Mouse (Mus musculus) C2C12 (cell line): ENCODE data around the gene Fam110c. TPM values are rescaled to one million over a fixed set of nuclear protein-coding genes. Genes with fewer than 3 reads are reported as not detected.

Source experiments
- H3K27me3 ChIP-seq: one replicate; pipeline ENCODE4 v1.6.1; 2011; ENCODE audit not compliant: control insufficient read depth, insufficient read depth, insufficient read length
- H3K36me3 ChIP-seq: one replicate; pipeline ENCODE4 v1.6.1; 2011; ENCODE audit not compliant: control insufficient read depth, insufficient read depth
- H3K4me3 ChIP-seq: one replicate; pipeline ENCODE4 v1.5.1; 2011; ENCODE audit warnings: mild to moderate bottlenecking, control low read depth; ENCODE audit not compliant: poor library complexity, insufficient read depth, severe bottlenecking
- H3K79me2 ChIP-seq: one replicate; pipeline ENCODE4 v1.6.1; 2011; ENCODE audit not compliant: control insufficient read depth, insufficient read depth
- H3K79me3 ChIP-seq: one replicate; pipeline ENCODE4 v1.6.1; 2011; ENCODE audit warnings: low read depth, control low read depth
- H3ac ChIP-seq: one replicate; pipeline ENCODE3; 2011; ENCODE audit warnings: low read depth; ENCODE audit not compliant: control insufficient read depth, insufficient read length
- CEBPB ChIP-seq: IDR thresholded peaks from one replicate; pipeline ENCODE4 v1.6.1; 2011; ENCODE audit warnings: low read depth, mild to moderate bottlenecking, control low read depth, moderate library complexity
- CTCF ChIP-seq: IDR thresholded peaks from one replicate; pipeline ENCODE4 v1.5.1; 2011; ENCODE audit not compliant: control insufficient read depth, insufficient read depth, insufficient read length
- FOSL1 ChIP-seq: IDR thresholded peaks from one replicate; pipeline ENCODE4 v1.8.0; 2011; ENCODE audit warnings: mild to moderate bottlenecking, low read length; ENCODE audit not compliant: poor library complexity, insufficient read depth, severe bottlenecking
- MAX ChIP-seq: IDR thresholded peaks from one replicate; pipeline ENCODE4 v1.6.1; 2011; ENCODE audit warnings: mild to moderate bottlenecking, control low read depth
- MYOD1 ChIP-seq: IDR thresholded peaks from one replicate; pipeline ENCODE4 v1.6.1; 2011; ENCODE audit warnings: low read depth; ENCODE audit not compliant: control insufficient read depth, insufficient read length
- MYOG ChIP-seq: IDR thresholded peaks from one replicate; pipeline ENCODE4 v1.6.1; 2011; ENCODE audit not compliant: control insufficient read depth, insufficient read length; ENCODE audit errors: extremely low read depth
- USF1 ChIP-seq: IDR thresholded peaks from one replicate; pipeline ENCODE4 v1.6.1; 2011; ENCODE audit warnings: low read depth, mild to moderate bottlenecking, control low read depth, moderate library complexity
- polyA plus RNA-seq: library from polyadenylated mRNA; unstranded; fragments of >200 nt; fragmentation: generic; extraction: Trizol; gene quantifications from one replicate; pipeline ENCODE4 v1.2.1, GENCODE M21; 2012; ENCODE audit warnings: missing spikeins

The Fam110c gene
- polyA plus RNA-seq, 1 experiment: 0.90 TPM

- TF ChIP-seq CTCF: no peak
- TF ChIP-seq MAX: no peak
- TF ChIP-seq MYOG: no peak
- no peak for TF ChIP-seq CEBPB
- TF ChIP-seq USF1: no peak
- no peak for TF ChIP-seq FOSL1
- TF ChIP-seq MYOD1: no peak
- Histone ChIP-seq H3K79me3 (peaks cover 4% of the 10 kb centered on the region), H3K79me2 (peaks cover 31% of the 10 kb centered on the region), H3K36me3 (no peaks in the 10 kb centered on the region), H3ac (no peak overlapping the region), H3K4me3 (no peak overlapping the region), H3K27me3 (no peaks in the 10 kb centered on the region)
Measured at GRCm38 (mm10) chr12:31080352-31080751, 6.7 kb downstream of the Fam110c start.

GRCm38 (mm10) chr12:31080890-31081554 lies 7.4 kb downstream of the Fam110c start:
- H3ac ChIP-seq: no peak overlapping the region
- H3K79me3 ChIP-seq: no peaks in the 10 kb centered on the region
- no peaks in the 10 kb centered on the region for H3K27me3 ChIP-seq
- H3K79me2 ChIP-seq: peaks cover 25% of the 10 kb centered on the region
- H3K36me3 ChIP-seq: no peaks in the 10 kb centered on the region
- no peak overlapping the region for H3K4me3 ChIP-seq
- no peak for TF ChIP-seq FOSL1
- TF ChIP-seq MAX: no peak

GRCm38 (mm10) chr12:31083007-31083406 lies 9.3 kb downstream of the Fam110c start:
- no peak overlapping the region for H3K4me3 ChIP-seq
- no peak overlapping the region for H3ac ChIP-seq
- no peaks in the 10 kb centered on the region for H3K36me3 ChIP-seq
- peaks cover 5% of the 10 kb centered on the region for H3K79me2 ChIP-seq
- H3K79me3 ChIP-seq: no peaks in the 10 kb centered on the region
- no peak for TF ChIP-seq MAX
- TF ChIP-seq CTCF: no peak
- TF ChIP-seq USF1: no peak
- TF ChIP-seq CEBPB: no peak
- no peak for TF ChIP-seq FOSL1
- TF ChIP-seq MYOD1: no peak
- no peaks in the 10 kb centered on the region for H3K27me3 ChIP-seq

- Histone ChIP-seq H3K36me3 (no peaks in the 10 kb centered on the region), H3K79me2 (peaks cover under 1% of the 10 kb centered on the region), H3K79me3 (no peaks in the 10 kb centered on the region), H3K27me3 (no peaks in the 10 kb centered on the region), H3ac (no peak overlapping the region), H3K4me3 (no peak overlapping the region)
- TF ChIP-seq CTCF (no peak), CEBPB (no peak), MAX (no peak)
Measured at GRCm38 (mm10) chr12:31083407-31083806, 9.7 kb downstream of the Fam110c start.

GRCm38 (mm10) chr12:31087060-31087459 lies 13.4 kb downstream of the Fam110c start:
- H3K4me3 ChIP-seq: no peak overlapping the region
- no peaks in the 10 kb centered on the region for H3K79me3 ChIP-seq
- no peaks in the 10 kb centered on the region for H3K36me3 ChIP-seq
- H3K27me3 ChIP-seq: no peaks in the 10 kb centered on the region
- H3K79me2 ChIP-seq: no peaks in the 10 kb centered on the region
- no peak overlapping the region for H3ac ChIP-seq
- no peak for TF ChIP-seq MYOD1
- TF ChIP-seq USF1: no peak
- no peak for TF ChIP-seq CEBPB
- TF ChIP-seq FOSL1: no peak
- no peak for TF ChIP-seq MYOG
- no peak for TF ChIP-seq CTCF
- TF ChIP-seq MAX: no peak

- no peaks in the 10 kb centered on the region for H3K79me3 ChIP-seq
- TF ChIP-seq MAX (no peak), CTCF (no peak), USF1 (no peak), MYOG (no peak), CEBPB (no peak), MYOD1 (no peak)
- no peaks in the 10 kb centered on the region for H3K27me3 ChIP-seq
- H3K79me2 ChIP-seq: no peaks in the 10 kb centered on the region
- H3ac ChIP-seq: no peak overlapping the region
- H3K36me3 ChIP-seq: no peaks in the 10 kb centered on the region
- no peak overlapping the region for H3K4me3 ChIP-seq
Measured at GRCm38 (mm10) chr12:31090401-31090800, 16.7 kb downstream of the Fam110c start.
